Mouse (Mus musculus): ENCODE data around the gene Cenpp.

The Cenpp gene

GRCm38 (mm10) chr13:49449318-49449749 lies 203.3 kb downstream of the Cenpp start:
- DNase-seq, result peak; percentile 87

- DNase-seq, result no peak
Observed at GRCm38 (mm10) chr13:49444451-49444850, 208.1 kb downstream of the Cenpp start.

- no peak for DNase-seq
Observed at GRCm38 (mm10) chr13:49436170-49436569, 216.4 kb downstream of the Cenpp start.

- DNase-seq, result peak; percentile 28
Observed at GRCm38 (mm10) chr13:49435745-49436144, 216.8 kb downstream of the Cenpp start.

- DNase-seq, result no peak
Observed at GRCm38 (mm10) chr13:49433268-49434029, 219.1 kb downstream of the Cenpp start.

- no peak for DNase-seq
Observed at GRCm38 (mm10) chr13:49430529-49430928, 222.1 kb downstream of the Cenpp start.

GRCm38 (mm10) chr13:49428042-49428675 lies 224.4 kb downstream of the Cenpp start:
- no peak for DNase-seq

GRCm38 (mm10) chr13:49426736-49427135 lies 225.8 kb downstream of the Cenpp start:
- no peak for DNase-seq

GRCm38 (mm10) chr13:49421959-49422358 lies 230.6 kb downstream of the Cenpp start:
- DNase-seq, result no peak

- DNase-seq, result no peak
Observed at GRCm38 (mm10) chr13:49421606-49421917, 231.0 kb downstream of the Cenpp start.

- DNase-seq, result peak; percentile 99
Observed at GRCm38 (mm10) chr13:49420754-49421605, 231.6 kb downstream of the Cenpp start, which contains the start of gene Ippk. Ippk (plus strand) TSS chr13:49421249.
